Mouse (Mus musculus): ENCODE results near the gene Defb7. TPM values are rescaled to one million over a fixed set of nuclear protein-coding genes. Genes with fewer than 3 reads are reported as not detected.

The Defb7 gene
- polyA plus RNA-seq (2015; fragmentation: Nextera tagmentation; extraction: Ambion mirVana), result not detected in 2 replicates

- Histone ChIP-seq H3K27ac (ENCODE audit: low read length) (no peak within 1 kb of the TSS), H3K9ac (replicated peaks; ENCODE audit: low read depth) (no peak within 1 kb of the TSS), H3K27me3 (replicated peaks; ENCODE audit: insufficient read depth, low read length) (no peaks in the 10 kb centered on the region), H3K9me3 (ENCODE audit: low read length) (no peaks in the 10 kb centered on the region), H3K4me3 (ENCODE audit: low read depth, low read length) (no peak within 1 kb of the TSS), H3K4me2 (replicated peaks; ENCODE audit: low read depth, low read length) (no peak within 1 kb of the TSS), H3K4me1 (ENCODE audit: insufficient read depth, low read depth, low read length) (no peaks in the 10 kb centered on the region), H3K36me3 (ENCODE audit: insufficient read depth, low read length) (no peaks in the 10 kb centered on the region)
- ATAC-seq (no peak), DNase-seq (ENCODE audit: low spot score) (no peak)
- no peak for TF ChIP-seq EP300 (IDR thresholded peaks at IDR 0.05)
- no peak for TF ChIP-seq CTCF (IDR thresholded peaks at IDR 0.05)
- 82% methylated on average over 2 of the region's 2 CpGs for WGBS
Observed at GRCm38 (mm10) chr8:19494797-19495196, at the start of gene Defb7. Defb7 (plus strand) TSS chr8:19495097.

GRCm38 (mm10) chr8:19446378-19446777, 48.5 kb upstream of the Defb7 start:
- ATAC-seq, result no peak

GRCm38 (mm10) chr8:19461355-19461754, 33.5 kb upstream of the Defb7 start:
- H3K27me3 ChIP-seq (replicated peaks; ENCODE audit: insufficient read depth, low read length), result no peaks in the 10 kb centered on the region
- no peak overlapping the region for H3K4me2 ChIP-seq (replicated peaks; ENCODE audit: low read depth, low read length)
- no peak overlapping the region for H3K4me3 ChIP-seq (ENCODE audit: low read depth, low read length)
- no peak for TF ChIP-seq EP300 (IDR thresholded peaks at IDR 0.05)
- no peak for TF ChIP-seq CTCF (IDR thresholded peaks at IDR 0.05)
- no peak overlapping the region for H3K27ac ChIP-seq (ENCODE audit: low read length)
- 62% methylated on average over 3 of the region's 3 CpGs for WGBS
- no peaks in the 10 kb centered on the region for H3K4me1 ChIP-seq (ENCODE audit: insufficient read depth, low read depth, low read length)
- no peaks in the 10 kb centered on the region for H3K9me3 ChIP-seq (ENCODE audit: low read length)
- ATAC-seq (no peak), DNase-seq (ENCODE audit: low spot score) (no peak)
- H3K9ac ChIP-seq (replicated peaks; ENCODE audit: low read depth), result no peak overlapping the region
- H3K36me3 ChIP-seq (ENCODE audit: insufficient read depth, low read length), result no peaks in the 10 kb centered on the region

More at GRCm38 (mm10) chr8:19446378-19446777, 48.5 kb upstream of the Defb7 start:
- TF ChIP-seq CTCF (IDR thresholded peaks at IDR 0.05) (no peak), EP300 (IDR thresholded peaks at IDR 0.05) (no peak)
- no peak overlapping the region for H3K4me3 ChIP-seq (ENCODE audit: low read depth, low read length)
- H3K27me3 ChIP-seq (replicated peaks; ENCODE audit: insufficient read depth, low read length), result no peaks in the 10 kb centered on the region
- no peak for DNase-seq (ENCODE audit: low spot score)
- H3K9ac ChIP-seq (replicated peaks; ENCODE audit: low read depth), result no peak overlapping the region
- H3K27ac ChIP-seq (ENCODE audit: low read length), result no peak overlapping the region
- no peaks in the 10 kb centered on the region for H3K36me3 ChIP-seq (ENCODE audit: insufficient read depth, low read length)
- no peak overlapping the region for H3K4me2 ChIP-seq (replicated peaks; ENCODE audit: low read depth, low read length)
- WGBS, result 78% methylated on average over 1 of the region's 1 CpGs
- H3K9me3 ChIP-seq (ENCODE audit: low read length), result no peaks in the 10 kb centered on the region
- H3K4me1 ChIP-seq (ENCODE audit: insufficient read depth, low read depth, low read length), result no peaks in the 10 kb centered on the region

DNA sequence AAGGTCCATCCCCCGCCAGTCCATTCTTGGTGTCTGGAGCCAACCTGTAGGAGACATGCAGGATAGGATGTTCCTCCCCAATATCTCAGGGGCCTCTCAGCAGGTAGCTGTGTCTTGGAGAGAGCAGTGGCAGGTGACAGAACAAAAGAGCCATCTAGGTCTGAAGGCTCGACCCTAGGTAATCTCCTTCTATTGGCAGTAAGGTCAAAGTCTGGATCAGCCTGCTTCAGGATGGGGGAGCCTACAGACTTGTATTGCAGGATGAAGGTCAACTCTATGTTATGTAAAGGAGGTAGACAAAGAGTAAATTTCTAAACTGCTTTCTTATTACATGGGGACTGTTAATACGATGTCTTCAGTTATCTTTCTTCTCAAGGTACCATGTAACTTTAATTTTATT, 25.9 kb upstream of the Defb7 start:
- Histone ChIP-seq H3K27ac (ENCODE audit: low read length) (no peak overlapping the region), H3K36me3 (ENCODE audit: insufficient read depth, low read length) (no peaks in the 10 kb centered on the region), H3K4me2 (replicated peaks; ENCODE audit: low read depth, low read length) (no peak overlapping the region), H3K4me3 (ENCODE audit: low read depth, low read length) (no peak overlapping the region), H3K9ac (replicated peaks; ENCODE audit: low read depth) (no peak overlapping the region), H3K9me3 (ENCODE audit: low read length) (no peaks in the 10 kb centered on the region), H3K27me3 (replicated peaks; ENCODE audit: insufficient read depth, low read length) (no peaks in the 10 kb centered on the region), H3K4me1 (ENCODE audit: insufficient read depth, low read depth, low read length) (no peaks in the 10 kb centered on the region)
- ATAC-seq, result no peak
- no peak for DNase-seq (ENCODE audit: low spot score)
- no peak for TF ChIP-seq CTCF (IDR thresholded peaks at IDR 0.05)
- TF ChIP-seq EP300 (IDR thresholded peaks at IDR 0.05), result no peak
- WGBS, result 84% methylated on average over 3 of the region's 3 CpGs

- DNase-seq (ENCODE audit: low spot score) (no peak), ATAC-seq (no peak)
- Histone ChIP-seq H3K4me2 (replicated peaks; ENCODE audit: low read depth, low read length) (no peak overlapping the region), H3K9me3 (ENCODE audit: low read length) (no peaks in the 10 kb centered on the region), H3K27me3 (replicated peaks; ENCODE audit: insufficient read depth, low read length) (no peaks in the 10 kb centered on the region), H3K27ac (ENCODE audit: low read length) (no peak overlapping the region), H3K9ac (replicated peaks; ENCODE audit: low read depth) (no peak overlapping the region), H3K4me1 (ENCODE audit: insufficient read depth, low read depth, low read length) (no peaks in the 10 kb centered on the region), H3K4me3 (ENCODE audit: low read depth, low read length) (no peak overlapping the region), H3K36me3 (ENCODE audit: insufficient read depth, low read length) (no peaks in the 10 kb centered on the region)
- TF ChIP-seq EP300 (IDR thresholded peaks at IDR 0.05) (no peak), CTCF (IDR thresholded peaks at IDR 0.05) (no peak)
- 72% methylated on average over 1 of the region's 1 CpGs for WGBS
Observed at GRCm38 (mm10) chr8:19500524-19500923, 5.6 kb downstream of the Defb7 start.

DNA sequence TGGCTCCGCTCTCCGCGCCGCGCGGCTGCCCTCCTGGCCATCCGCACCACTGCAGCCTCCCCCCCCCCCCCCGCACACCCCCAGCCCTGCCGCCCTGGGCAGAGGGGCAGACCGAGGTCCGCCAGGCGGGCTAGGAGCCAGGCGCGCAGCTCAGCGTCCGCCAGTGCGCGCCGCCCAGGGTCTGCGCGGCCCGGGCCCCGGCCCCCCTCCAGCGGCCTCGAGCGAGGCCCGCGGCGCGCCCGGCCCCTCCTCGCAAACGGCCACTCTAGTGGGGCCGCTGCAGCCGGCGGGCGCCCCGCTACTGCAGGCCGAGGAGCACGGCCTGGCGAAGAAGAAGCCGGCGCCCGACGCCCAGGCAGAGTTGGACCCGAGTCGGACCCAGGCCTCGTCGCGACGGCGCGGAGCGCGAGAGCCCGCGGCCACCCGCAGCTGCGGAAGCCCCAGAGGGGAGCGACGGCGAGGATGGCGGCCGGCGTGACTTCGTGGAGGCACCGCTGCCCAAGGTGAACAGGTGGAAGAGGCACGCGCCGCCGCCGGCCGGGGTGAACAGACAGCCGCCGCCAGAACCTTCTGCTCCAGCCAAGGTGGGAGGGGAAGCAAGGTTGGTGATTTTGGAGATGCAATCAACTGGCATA, 40.4 kb downstream of the Defb7 start:
- no peaks in the 10 kb centered on the region for H3K9me3 ChIP-seq (ENCODE audit: low read length)
- ATAC-seq, result no peak
- peak overlapping the region; percentile 40 for H3K4me2 ChIP-seq (replicated peaks; ENCODE audit: low read depth, low read length)
- no peak overlapping the region for H3K9ac ChIP-seq (replicated peaks; ENCODE audit: low read depth)
- no peak for TF ChIP-seq CTCF (IDR thresholded peaks at IDR 0.05)
- no peak for TF ChIP-seq EP300 (IDR thresholded peaks at IDR 0.05)
- WGBS, result 6% methylated on average over 54 of the region's 75 CpGs
- no peaks in the 10 kb centered on the region for H3K36me3 ChIP-seq (ENCODE audit: insufficient read depth, low read length)
- no peaks in the 10 kb centered on the region for H3K4me1 ChIP-seq (ENCODE audit: insufficient read depth, low read depth, low read length)
- H3K27me3 ChIP-seq (replicated peaks; ENCODE audit: insufficient read depth, low read length), result no peaks in the 10 kb centered on the region
- no peak overlapping the region for H3K27ac ChIP-seq (ENCODE audit: low read length)
- no peak for DNase-seq (ENCODE audit: low spot score)
- peak overlapping the region; percentile 10; the same call in 1 of the 2 replicates for H3K4me3 ChIP-seq (ENCODE audit: low read depth, low read length)

Data from lung, postnatal 0 days (tissue).